Mouse (Mus musculus) midbrain, postnatal 0 days (tissue): Measurements from ENCODE around the gene Efcab8. TPM values are rescaled to one million over a fixed set of nuclear protein-coding genes. Genes with fewer than 3 reads are reported as not detected.

ENCODE experiments used
- ATAC-seq: fragments of 200-750 bp; cut with Nextera tagmentation; 2 replicates; pipeline ENCODE4 v1.8.0; 2017; ENCODE audit warnings: moderate number of reproducible peaks, mild to moderate bottlenecking, moderate TSS enrichment, moderate library complexity; ENCODE audit not compliant: low FRiP score
- DNase-seq: peaks from one replicate; pipeline ENCODE4 v3.0.0-alpha.2; 2015; ENCODE audit warnings: low spot score
- H3K27ac ChIP-seq: fragments of 300-500 bp; sonication (generic); 2 replicates; pipeline ENCODE4 v1.5.1; 2014; ENCODE audit warnings: low read depth, mild to moderate bottlenecking, low read length, mixed read lengths
- H3K27me3 ChIP-seq: fragments of 300-500 bp; sonication (generic); 2 replicates; pipeline ENCODE4 v1.6.1; 2014; ENCODE audit warnings: low read length, control low read depth, mixed read lengths; ENCODE audit not compliant: insufficient read depth
- H3K36me3 ChIP-seq: fragments of 300-500 bp; sonication (generic); 2 replicates; pipeline ENCODE4 v1.6.1; 2014; ENCODE audit warnings: low read length, control low read depth, mixed read lengths; ENCODE audit not compliant: insufficient read depth
- H3K4me1 ChIP-seq: fragments of 300-500 bp; sonication (generic); 2 replicates; pipeline ENCODE4 v1.6.1; 2014; ENCODE audit warnings: mild to moderate bottlenecking, control low read depth, antibody characterized with exemption, low read length, mixed read lengths; ENCODE audit not compliant: insufficient read depth
- H3K4me2 ChIP-seq: fragments of 300-500 bp; sonication (generic); 2 replicates; pipeline ENCODE4 v1.6.1; 2014; ENCODE audit warnings: low read depth, mild to moderate bottlenecking, low read length, mixed read lengths; ENCODE audit not compliant: poor library complexity, severe bottlenecking
- H3K4me3 ChIP-seq: fragments of 300-500 bp; sonication (generic); 2 replicates; pipeline ENCODE4 v1.5.1; 2014; ENCODE audit warnings: low read depth, mild to moderate bottlenecking, low read length, moderate library complexity
- H3K9ac ChIP-seq: fragments of 300-500 bp; sonication (generic); replicated peaks from 2 replicates; pipeline ENCODE4 v1.6.1; 2014; ENCODE audit warnings: mild to moderate bottlenecking, low read length, moderate library complexity, mixed read lengths; ENCODE audit not compliant: poor library complexity, severe bottlenecking
- H3K9me3 ChIP-seq: fragments of 300-500 bp; sonication (generic); 2 replicates; pipeline ENCODE4 v1.6.1; 2016; ENCODE audit warnings: low read length, control low read depth
- CTCF ChIP-seq: IDR thresholded peaks from 2 replicates; pipeline ENCODE4 v1.5.1; 2016; ENCODE audit warnings: antibody characterized with exemption, mild to moderate bottlenecking
- WGBS: fragments of 180-500 bp; shearing (Covaris S2); extraction: QIAGEN DNeasy Blood & Tissue Kit; methylation state at CpG from one replicate; pipeline ENCODE4 v1.1.7; 2014; 5-methylcytosine and 5-hydroxymethylcytosine counted together
- polyA plus RNA-seq: library from polyadenylated mRNA; unstranded; fragments of >200 nt; fragmentation: Nextera tagmentation; extraction: Ambion mirVana; gene quantifications from 2 replicates; pipeline ENCODE4 v1.2.1, GENCODE M21; 2015
- total RNA-seq: library from RNA; depleted of rRNA; stranded (reverse); fragments of >200 nt; gene quantifications from 2 replicates; pipeline ENCODE4 v1.2.3, GENCODE M21; 2014; rRNA removed

Efcab8 gene
- total and polyA plus RNA-seq, 2 experiments from 2014 or later: not detected

DNA sequence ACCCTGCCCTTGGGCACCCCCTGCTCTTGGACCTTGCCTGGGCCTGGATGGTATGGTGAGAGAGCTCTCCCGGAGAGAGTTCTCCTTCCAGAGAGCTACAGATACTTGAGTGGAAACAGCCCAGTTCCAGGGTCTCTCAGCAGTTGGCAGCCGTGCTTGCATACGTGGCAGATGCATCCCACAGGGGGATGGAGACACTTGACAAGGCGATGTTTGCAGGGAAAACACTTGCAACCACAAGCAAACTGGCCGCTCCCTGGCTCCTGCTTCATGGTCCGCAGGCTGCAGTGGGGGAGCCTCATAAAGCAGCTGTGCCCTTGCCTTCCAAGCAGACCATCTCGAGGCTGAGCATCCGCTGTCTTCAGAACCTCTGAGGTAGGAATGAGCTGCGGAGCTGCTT is 95.0 kb downstream of the Efcab8 start, which contains the start of gene Bpifb2:
Gene Bpifb2, plus strand, starts transcription at position 301 of the 400 bp plus-strand sequence.
- no peak for TF ChIP-seq CTCF
- no peaks in the 10 kb centered on the region for H3K27me3 ChIP-seq
- WGBS: 72% methylated on average over 9 of the region's 9 CpGs
- H3K9ac ChIP-seq: no peak within 1 kb of the TSS
- no peak within 1 kb of the TSS for H3K4me2 ChIP-seq
- H3K27ac ChIP-seq: no peak within 1 kb of the TSS
- ATAC-seq (no peak), DNase-seq (no peak)
- H3K4me3 ChIP-seq: no peak within 1 kb of the TSS
- no peaks in the 10 kb centered on the region for H3K9me3 ChIP-seq
- no peaks in the 10 kb centered on the region for H3K4me1 ChIP-seq
- no peaks in the 10 kb centered on the region for H3K36me3 ChIP-seq

Other genes with a start within 250 kb of the Efcab8 start
- gene Nol4l, start 250.0 kb upstream of the Efcab8 start, total RNA-seq: 73.1 and 97.7 TPM in 2 replicates
- 24.4 and 26.4 TPM in 2 replicates for gene Nol4l, start 250.0 kb upstream of the Efcab8 start, polyA plus RNA-seq
- gene Commd7, start 147.2 kb upstream of the Efcab8 start, total RNA-seq: 24.7 and 27.9 TPM in 2 replicates
- 103 TPM in 2 replicates for gene Commd7, start 147.2 kb upstream of the Efcab8 start, polyA plus RNA-seq
- 4.2 and 5.3 TPM in 2 replicates for gene Dnmt3b, start 130.5 kb upstream of the Efcab8 start, total RNA-seq
- 1.7 and 1.8 TPM in 2 replicates for gene Dnmt3b, start 130.5 kb upstream of the Efcab8 start, polyA plus RNA-seq
- gene Dnmt3c, start 83.3 kb upstream of the Efcab8 start, total RNA-seq: not detected in 2 replicates
- not detected in 2 replicates for gene Dnmt3c, start 83.3 kb upstream of the Efcab8 start, polyA plus RNA-seq
- gene Mapre1, start 38.7 kb upstream of the Efcab8 start, total RNA-seq: 91.8 and 112 TPM in 2 replicates
- gene Mapre1, start 38.7 kb upstream of the Efcab8 start, polyA plus RNA-seq: 346 and 372 TPM in 2 replicates
- not detected in 2 replicates for gene Sun5, start 91.2 kb downstream of the Efcab8 start, total RNA-seq
- not detected in 2 replicates for gene Sun5, start 91.2 kb downstream of the Efcab8 start, polyA plus RNA-seq
- gene Bpifb2, start 95.1 kb downstream of the Efcab8 start, total RNA-seq: 0.28 and 0.33 TPM in 2 replicates
- 0.28 and 0.34 TPM in 2 replicates for gene Bpifb2, start 95.1 kb downstream of the Efcab8 start, polyA plus RNA-seq
- gene Bpifb6, start 120.5 kb downstream of the Efcab8 start, total RNA-seq: 0.38 TPM in 1 of 2 replicates, not detected in the other
- 0.10 TPM in 1 of 2 replicates, not detected in the other for gene Bpifb6, start 120.5 kb downstream of the Efcab8 start, polyA plus RNA-seq
- gene Bpifb3, start 138.3 kb downstream of the Efcab8 start, total RNA-seq: 0.22 TPM in 1 of 2 replicates, not detected in the other
- not detected in 2 replicates for gene Bpifb3, start 138.3 kb downstream of the Efcab8 start, polyA plus RNA-seq
- gene Bpifb4, start 158.3 kb downstream of the Efcab8 start, total RNA-seq: not detected in 2 replicates
- not detected in 2 replicates for gene Bpifb4, start 158.3 kb downstream of the Efcab8 start, polyA plus RNA-seq
- gene Bpifa6, start 195.0 kb downstream of the Efcab8 start, total RNA-seq: not detected in 2 replicates
- gene Bpifa6, start 195.0 kb downstream of the Efcab8 start, polyA plus RNA-seq: not detected in 2 replicates
- gene Bpifa2, start 228.3 kb downstream of the Efcab8 start, total RNA-seq: 1.3 TPM in 1 of 2 replicates, not detected in the other
- gene Bpifa2, start 228.3 kb downstream of the Efcab8 start, polyA plus RNA-seq: not detected in 2 replicates